Mouse (Mus musculus) T-helper 1 cell (primary cell): ENCODE measurements around the gene Gli2.

Source experiments
- in situ Hi-C: fragments of 300-600 bp; cut with MboI, MseI; formaldehyde crosslinking; loops from one replicate; pipeline ENCODE4 v1.15.1; 2025; ENCODE audit warnings: high pct_unique_total_duplicates

Gene Gli2

DNA sequence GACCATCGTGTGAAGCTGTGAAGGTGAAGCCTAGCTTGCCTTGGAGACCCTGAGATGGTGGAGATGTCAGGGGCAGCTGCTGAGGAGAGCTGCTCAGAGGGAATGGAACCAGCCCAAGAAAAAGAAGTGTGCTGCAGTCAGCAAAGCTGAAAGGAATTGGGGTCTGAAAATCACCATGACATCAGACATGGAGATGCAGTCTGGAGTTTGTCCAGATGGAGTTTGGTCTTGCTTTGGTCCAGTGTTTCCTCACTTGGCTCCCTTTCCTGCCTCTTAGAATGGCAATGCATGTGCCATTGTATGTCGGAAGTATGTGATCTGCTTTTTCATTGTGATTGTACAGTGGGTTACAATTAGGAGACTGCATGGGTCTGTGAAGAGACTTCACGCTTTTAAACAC lies 149.7 kb downstream of the Gli2 start:
- in situ Hi-C loops, result no loop called here

DNA sequence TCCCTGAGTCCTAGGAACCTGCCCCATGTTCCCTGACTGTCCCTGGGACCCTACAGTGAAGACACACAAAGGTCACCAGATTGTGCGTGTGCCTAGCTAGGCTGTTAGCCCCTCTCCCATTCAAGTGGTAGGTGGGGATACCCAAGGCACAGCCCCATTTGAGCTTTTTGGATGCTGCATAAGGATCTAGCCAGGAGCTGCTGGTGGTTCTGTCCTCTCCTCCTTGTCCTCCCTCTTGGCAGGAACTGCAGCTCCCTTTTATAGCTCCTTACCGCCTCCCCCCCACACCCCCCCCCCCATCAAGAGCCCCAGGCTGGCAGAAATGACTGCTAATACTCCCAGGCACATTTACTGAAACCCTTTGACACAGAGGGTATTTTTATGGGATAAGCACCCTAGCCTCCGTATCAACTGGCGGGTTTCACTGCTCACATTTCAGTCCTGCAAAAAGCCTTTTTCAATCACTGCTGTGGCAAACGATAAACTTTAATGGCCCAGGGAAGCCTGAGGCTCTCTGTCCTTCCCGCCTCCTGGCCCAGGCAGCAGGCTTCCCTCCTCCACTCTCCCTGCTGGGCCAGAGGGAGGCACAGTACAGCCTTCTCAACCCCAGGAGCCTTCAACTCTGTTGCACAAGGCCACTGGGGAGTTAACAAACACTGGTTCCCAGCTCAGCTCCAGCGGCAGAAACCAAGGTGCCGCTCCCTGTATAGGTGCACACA lies 151.4 kb downstream of the Gli2 start:
- in situ Hi-C loops, result no loop called here

DNA sequence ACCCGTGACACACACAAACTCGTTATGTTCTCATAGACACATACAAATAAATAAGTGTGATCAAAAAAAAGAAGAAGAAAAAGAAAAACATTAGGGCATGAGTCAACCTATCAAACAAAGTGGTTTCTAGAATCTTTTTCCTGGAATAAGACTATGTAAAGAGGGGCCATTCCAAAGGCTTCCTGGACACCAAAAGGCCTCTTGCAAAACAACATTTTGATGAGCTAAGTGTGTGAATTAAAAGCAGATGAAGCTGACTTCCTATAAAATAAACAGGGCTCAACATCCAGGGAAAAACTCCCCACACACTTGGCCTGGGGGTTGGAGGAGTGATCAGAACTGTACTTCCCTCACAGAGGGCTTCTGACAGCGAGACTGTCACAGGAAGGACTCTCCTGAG lies 155.1 kb downstream of the Gli2 start:
- in situ Hi-C loops, result no loop called here

- in situ Hi-C loops, result no loop called here
Observed at GRCm38 (mm10) chr1:118895026-118895762, 158.2 kb downstream of the Gli2 start.

GRCm38 (mm10) chr1:118891395-118891794 lies 162.0 kb downstream of the Gli2 start:
- in situ Hi-C loops, result no loop called here

DNA sequence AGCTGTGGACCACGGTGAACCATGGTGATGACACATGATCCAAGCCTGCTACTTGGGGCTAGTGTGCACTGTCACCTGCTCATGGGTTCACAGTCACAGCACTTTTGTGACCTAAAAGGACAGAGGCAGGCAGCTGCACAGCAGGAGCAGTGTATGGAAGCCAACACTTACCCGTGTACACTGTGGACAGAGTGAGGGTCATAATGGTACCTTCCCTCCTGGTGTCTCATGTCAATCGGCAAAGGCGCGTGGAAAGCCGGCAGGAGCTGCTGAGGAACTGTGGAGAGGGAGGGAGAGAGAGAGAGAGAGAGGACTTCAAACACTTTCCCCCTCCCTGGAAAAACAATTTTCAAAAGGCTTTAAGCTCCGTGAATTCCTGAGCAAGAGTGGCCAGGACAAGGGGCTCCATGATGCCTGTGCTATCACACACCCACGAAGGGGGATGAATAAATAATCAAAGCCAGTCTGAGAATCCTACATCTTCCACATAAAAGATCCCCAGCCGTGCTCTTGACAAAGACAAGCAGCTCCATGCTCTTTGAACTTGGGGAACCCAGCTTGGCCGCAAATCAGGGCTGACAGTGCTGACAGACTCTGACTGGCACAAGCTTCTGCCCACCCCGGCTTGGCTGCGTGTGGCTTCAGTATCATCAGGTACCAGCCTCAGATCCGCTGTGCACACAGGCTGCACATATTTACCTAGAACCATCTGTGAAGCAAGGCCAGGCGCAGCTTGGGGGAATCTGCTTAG lies 163.1 kb downstream of the Gli2 start:
- in situ Hi-C loops, result no loop called here

DNA sequence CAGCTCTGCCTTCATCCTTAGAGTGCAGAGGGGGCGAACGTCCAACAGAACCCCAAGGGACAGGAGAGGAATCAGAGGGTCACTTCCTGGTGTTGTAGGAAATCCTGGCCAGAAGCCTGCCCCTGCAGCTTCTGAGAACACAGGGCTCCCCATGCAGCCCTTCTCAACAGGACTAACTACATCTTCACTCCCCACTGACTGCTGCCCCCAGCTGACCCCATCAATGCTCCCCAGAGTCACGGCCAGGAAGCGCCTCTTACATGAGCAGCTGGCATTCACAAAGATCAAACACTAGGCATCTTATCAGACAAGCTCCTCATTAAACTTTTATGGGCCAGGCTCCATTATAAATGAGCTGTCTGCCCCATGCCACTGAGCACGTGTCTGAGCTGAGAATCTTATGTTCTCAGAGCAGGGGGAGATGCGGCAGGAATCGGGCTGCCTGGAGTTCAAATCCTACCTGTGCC lies 172.6 kb downstream of the Gli2 start:
- in situ Hi-C loops, result no loop called here

DNA sequence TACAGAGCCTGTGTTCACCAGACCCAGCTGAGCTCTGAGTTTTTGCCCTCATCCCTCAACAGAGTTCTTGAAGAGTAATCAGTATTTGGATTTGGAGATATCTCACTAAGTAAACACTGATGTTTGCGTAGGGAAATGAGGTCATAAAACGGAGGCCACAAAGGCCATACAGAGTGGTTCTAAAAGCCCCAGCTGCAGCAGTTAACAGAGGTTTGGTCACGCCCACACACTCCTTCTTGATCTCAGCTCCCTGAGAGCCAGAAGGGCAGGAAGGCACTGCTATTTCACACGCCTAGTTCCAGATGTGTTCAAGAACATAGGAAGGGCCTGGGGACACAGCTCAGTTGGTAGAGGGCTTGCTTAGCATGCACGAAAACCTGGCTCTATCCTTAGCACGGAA lies 175.1 kb downstream of the Gli2 start:
- in situ Hi-C loops, result no loop called here

GRCm38 (mm10) chr1:118875227-118875626 lies 178.2 kb downstream of the Gli2 start:
- in situ Hi-C loops, result no loop called here

- in situ Hi-C loops, result no loop called here
Observed at GRCm38 (mm10) chr1:118873559-118873958, 179.9 kb downstream of the Gli2 start.

- in situ Hi-C loops, result no loop called here
Observed at GRCm38 (mm10) chr1:118864735-118865134, 188.7 kb downstream of the Gli2 start.

- in situ Hi-C loops, result no loop called here
Observed at GRCm38 (mm10) chr1:118864031-118864430, 189.4 kb downstream of the Gli2 start.

DNA sequence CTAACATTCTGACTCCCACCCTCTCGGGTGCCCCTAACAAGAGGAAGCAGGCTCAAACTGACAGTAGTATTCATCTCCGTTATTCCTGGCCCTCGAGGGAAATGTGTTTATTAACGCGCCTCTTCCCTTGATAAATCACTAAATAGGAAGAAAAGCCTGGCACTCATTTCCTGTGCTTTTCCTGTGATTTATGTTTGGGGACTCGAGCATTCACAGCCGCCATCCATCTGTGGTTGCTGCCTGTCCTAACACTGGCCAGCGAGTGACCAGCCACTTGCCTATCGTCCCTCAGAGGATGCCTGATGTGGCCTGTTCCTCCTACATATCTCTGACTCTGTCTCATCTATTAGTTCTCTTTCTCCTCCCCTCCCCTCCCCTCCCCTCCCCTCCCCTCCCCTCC lies 195.3 kb downstream of the Gli2 start:
- in situ Hi-C loops, result no loop called here

- in situ Hi-C loops, result no loop called here
Observed at GRCm38 (mm10) chr1:118830658-118831057, 222.8 kb downstream of the Gli2 start.

DNA sequence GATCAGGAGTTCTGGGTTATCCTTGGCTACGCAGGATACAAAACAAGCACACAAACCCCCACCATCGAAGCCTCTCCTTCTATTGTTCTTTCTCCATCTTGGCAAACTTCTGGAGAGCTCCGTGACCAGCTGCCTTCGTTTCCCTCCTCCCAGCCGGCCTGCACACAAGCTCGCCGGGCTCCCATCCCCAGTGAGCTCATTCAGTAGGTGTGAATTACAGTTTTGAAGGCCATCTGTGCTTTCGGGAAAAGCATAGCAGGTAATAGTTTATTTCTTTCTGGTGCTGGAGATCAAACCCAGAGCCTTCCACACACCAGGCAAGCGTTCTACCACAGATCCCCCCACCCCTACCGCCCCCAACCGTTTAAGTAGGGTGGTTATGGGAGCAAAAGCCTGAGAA lies 226.8 kb downstream of the Gli2 start:
- in situ Hi-C loops, result no loop called here

DNA sequence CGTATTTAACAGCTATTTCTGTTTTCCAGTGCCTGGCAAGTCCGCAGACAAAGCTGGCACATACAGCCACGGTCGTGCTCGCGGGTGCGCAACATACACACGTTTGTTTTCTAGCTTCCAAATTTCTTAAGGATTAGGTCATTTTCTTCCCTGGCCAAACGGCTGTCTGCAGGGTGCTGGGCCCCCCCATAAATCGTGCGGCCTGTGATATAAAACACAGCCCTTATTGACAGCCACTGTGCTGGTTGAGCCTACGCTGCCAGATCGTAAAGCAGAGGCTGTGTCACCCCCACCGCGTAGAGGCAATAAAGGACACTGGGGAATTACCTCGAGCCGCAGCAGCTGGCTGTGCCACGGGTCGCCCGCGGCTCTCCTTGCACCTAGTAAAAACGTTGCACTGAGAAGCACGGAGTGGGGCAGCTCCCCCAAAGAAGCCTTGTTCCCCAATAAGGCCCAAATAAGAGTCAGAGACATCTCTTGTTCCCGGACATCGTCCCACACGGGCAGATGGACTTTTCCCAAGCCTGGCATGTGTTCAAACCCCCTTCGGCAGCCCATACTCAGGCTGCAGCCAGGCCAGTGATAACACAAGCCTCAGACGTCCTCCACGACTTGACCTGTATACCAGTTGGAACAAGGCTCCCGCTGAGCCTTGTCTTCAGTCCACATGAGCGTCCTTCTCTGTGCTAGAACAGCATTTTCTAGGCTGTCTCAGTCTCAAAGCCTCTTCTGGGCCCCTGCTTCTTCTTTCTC lies 227.8 kb downstream of the Gli2 start:
- in situ Hi-C loops, result no loop called here

DNA sequence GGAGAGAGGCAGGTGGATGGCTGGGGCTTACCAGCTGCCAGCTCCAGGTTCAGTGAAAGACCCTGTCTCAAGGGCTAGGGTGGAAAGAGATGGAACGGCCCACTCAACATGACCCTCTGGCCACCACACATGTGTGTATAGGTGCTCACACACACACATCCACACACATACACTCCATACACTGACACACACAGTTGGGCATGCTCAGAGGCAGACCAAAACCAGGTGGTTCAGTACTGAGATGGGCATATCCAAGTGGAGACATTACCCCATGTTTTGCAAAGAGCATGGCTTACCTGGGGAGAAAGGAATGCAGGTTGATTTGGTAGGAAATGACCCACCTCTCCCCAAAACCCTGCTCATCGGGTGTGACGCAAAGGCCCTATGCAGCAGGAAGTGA lies 228.4 kb downstream of the Gli2 start:
- in situ Hi-C loops, result no loop called here

GRCm38 (mm10) chr1:118822258-118822657 lies 231.2 kb downstream of the Gli2 start:
- in situ Hi-C loops, result no loop called here

DNA sequence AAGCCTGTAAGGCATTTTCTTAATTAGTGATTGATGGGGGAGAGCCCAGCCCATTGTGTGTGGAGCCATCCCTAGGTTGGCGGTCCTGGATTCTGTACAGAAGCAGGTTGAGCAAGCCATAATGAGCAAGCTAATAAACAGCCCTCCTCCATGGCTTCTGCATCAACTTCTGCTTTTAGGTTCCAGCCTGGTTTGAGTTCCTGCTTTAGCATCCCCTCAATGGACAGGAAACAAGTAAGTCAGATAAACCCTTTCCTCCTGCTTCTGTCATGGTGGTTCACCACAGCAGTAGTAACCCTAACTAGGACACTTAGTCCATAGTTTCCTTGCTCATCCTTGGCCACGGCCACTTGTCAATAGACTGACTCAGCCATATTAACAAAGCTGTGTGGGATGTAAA lies 238.4 kb downstream of the Gli2 start:
- in situ Hi-C loops, result no loop called here

DNA sequence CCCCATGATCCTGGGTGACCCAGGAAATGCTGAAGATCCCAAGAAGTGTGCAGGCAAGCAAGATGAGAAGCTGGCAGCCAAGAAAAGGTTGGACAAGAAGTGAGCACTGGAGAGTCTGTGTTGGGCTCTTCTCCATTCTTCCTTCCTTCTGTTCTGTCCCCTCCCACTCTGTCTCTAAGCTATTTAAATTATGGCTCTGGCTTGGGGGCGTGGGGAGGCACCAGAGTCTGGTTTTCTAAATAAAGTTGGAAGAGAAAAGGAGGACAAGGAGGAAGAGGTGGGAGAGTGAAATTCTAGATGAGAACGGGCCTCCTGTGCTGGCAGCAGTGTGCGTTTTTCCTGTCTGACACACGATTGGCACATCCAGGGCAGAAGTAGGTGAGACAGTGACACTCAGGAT lies 243.1 kb downstream of the Gli2 start:
- in situ Hi-C loops, result no loop called here

DNA sequence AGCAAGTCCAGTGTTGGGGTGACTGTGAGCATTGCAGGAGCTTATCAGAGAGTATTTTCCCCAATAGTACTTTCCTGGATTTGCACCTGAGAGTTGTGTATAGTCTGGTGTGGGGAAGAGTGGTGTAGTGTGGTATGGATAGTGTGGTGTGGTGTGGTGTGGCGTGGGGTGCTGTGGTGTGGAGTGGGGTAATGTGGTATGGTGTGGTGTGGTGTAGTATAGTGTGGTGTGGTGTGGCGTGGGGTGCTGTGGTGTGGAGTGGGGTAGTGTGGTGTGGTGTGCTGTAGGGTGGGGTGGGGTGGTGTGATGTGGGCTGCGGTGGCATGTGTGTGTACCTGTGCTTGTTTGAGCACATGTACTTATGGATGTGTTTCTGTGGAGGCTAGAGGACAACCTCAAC lies 246.7 kb downstream of the Gli2 start:
- in situ Hi-C loops, result no loop called here

DNA sequence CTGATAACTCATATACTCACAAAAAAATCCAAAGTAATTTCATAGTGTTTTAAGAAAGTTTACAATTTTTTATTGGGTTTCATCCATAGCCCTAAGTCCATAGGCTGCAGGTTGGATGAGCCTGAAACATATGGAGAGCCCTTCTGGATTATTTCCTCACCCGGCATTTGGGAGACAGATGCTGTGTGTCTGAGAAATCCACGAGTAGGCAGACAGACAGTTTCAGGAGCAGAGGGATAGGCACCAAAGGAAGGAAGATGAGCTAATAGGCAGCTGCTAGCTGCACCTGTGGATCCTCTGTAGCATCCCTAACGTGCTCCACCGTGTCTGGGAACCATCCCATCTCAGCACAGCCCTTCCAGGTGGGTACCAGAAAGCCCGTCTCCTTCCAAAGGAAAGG lies 251.3 kb downstream of the Gli2 start:
- in situ Hi-C loops, result no loop called here
